Mouse (Mus musculus): Measurements from ENCODE around the gene Emc3. TPM values are rescaled to one million over a fixed set of nuclear protein-coding genes. Genes with fewer than 3 reads are reported as not detected.
A peak's percentile ranks its signal among the peaks of the same experiment; 100 is the strongest.

Emc3 gene
- polyA plus RNA-seq, 1 experiment from 2014 or later = 91.2 TPM

DNA sequence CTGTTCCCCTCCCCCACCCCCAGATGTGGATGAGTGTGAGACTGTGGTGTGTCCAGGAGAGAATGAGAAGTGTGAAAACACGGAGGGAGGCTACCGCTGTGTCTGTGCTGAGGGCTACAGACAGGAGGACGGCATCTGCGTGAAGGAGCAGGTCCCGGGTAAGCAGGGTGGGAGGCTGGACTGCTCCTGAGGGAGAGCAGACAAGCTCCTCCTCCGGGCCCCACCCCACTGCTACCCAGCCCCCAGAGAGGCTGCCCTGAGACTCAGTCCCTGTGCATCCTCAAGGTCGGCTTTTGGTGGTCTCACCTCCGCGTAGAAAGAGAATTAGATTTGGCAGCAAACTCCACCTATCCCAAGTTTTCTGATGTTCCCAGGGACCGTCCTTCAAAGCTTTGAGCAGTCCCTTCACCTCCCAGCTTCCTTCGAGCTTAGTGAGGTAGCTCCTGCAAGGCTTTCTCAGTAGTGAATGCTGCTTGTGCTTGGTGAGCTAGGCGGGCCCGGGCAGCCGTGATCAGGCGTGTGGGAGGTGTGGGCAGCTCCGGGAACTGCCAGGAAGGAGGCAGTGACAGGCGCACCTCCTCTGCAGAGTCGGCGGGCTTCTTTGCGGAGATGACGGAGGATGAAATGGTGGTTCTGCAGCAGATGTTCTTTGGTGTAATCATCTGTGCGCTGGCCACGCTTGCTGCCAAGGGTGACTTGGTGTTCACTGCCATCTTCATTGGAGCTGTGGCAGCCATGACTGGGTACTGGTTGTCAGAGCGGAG, 39.2 kb downstream of the Emc3 start:
- Histone ChIP-seq H3K4me3 (no peak overlapping the region), H3K4me1 (peaks cover 17% of the 10 kb centered on the region), H3K4me2 (replicated peaks) (no peak overlapping the region), H3K36me3 (peaks cover 48% of the 10 kb centered on the region), H3K27me3 (replicated peaks) (peaks cover 11% of the 10 kb centered on the region), H3K9ac (no peak overlapping the region), H3K27ac (no peak overlapping the region), H3K9me3 (no peaks in the 10 kb centered on the region)
- ATAC-seq (ENCODE audit: low FRiP score, low read depth) = no peak
- 83% methylated on average over 24 of the region's 24 CpGs for WGBS

DNA sequence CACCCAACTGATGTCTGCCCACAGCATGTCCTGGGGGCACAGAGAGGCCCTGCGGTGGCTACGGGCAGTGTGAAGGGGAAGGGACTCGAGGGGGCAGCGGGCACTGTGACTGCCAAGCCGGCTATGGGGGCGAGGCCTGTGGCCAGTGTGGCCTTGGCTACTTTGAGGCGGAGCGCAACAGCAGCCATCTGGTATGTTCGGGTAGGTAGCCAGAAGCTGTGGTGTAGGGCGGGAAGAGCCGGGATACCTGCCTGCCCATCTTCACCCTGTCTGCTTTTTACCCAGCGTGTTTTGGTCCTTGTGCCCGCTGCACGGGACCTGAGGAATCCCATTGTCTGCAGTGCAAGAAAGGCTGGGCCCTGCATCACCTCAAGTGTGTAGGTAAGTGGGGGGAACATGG, 42.0 kb downstream of the Emc3 start:
- no peak for ATAC-seq (ENCODE audit: low FRiP score, low read depth)
- 93% methylated on average over 14 of the region's 14 CpGs for WGBS
- Histone ChIP-seq H3K9me3 (no peaks in the 10 kb centered on the region), H3K27me3 (replicated peaks) (no peaks in the 10 kb centered on the region), H3K36me3 (peaks cover 48% of the 10 kb centered on the region), H3K27ac (no peak overlapping the region), H3K4me1 (peaks cover 9% of the 10 kb centered on the region), H3K4me3 (no peak overlapping the region), H3K9ac (no peak overlapping the region), H3K4me2 (replicated peaks) (no peak overlapping the region)

DNA sequence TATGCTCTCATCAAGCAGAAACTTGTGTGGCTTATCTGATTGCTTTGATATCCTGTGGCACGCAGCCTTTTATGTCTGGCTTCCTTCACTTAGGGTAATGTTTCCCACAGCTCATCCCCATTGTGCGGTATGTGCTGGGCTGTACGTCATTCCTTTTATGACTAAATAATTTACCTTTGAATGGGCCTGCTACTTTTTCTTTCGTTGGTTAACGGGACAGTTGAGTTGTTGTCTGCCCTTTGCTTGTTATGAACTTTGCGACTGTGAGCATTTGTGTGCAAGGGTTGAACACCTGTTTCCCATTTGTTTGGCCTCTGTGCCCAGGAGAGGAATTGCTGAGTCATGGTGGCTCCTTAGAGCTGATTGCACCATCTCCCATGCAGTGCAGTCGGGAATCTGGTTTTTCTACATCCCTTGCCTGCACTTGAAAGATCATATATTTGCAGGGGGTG, 44.3 kb downstream of the Emc3 start:
- Histone ChIP-seq H3K4me1 (peaks cover 18% of the 10 kb centered on the region), H3K36me3 (peaks cover 39% of the 10 kb centered on the region), H3K27ac (no peak overlapping the region), H3K4me3 (no peak overlapping the region), H3K9me3 (no peaks in the 10 kb centered on the region), H3K9ac (no peak overlapping the region), H3K27me3 (replicated peaks) (no peaks in the 10 kb centered on the region), H3K4me2 (replicated peaks) (0 out of 2 replicates have a peak overlapping the region, but pooled peaks have one; percentile 5)
- no peak for ATAC-seq (ENCODE audit: low FRiP score, low read depth)
- WGBS = 48% methylated on average over 7 of the region's 7 CpGs

DNA sequence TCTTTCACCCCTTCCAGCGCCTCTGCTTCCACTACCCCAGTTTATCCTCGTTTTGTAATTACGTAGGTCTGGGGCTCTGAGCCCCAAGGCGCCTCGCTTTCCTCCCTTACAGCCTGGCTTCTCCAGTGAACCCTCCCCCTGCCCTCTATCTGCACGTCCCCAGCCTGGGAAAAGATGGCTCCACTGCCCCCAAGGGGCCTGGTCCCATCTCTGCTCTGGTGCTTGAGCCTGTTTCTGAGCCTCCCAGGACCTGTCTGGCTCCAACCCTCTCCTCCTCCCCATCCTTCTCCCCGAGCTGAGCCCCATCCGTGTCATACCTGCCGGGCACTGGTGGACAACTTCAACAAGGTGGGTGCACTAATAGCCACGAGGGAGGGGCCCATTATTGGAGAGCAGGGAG, 47.7 kb downstream of the Emc3 start:
- 12% methylated on average over 10 of the region's 10 CpGs for WGBS
- Histone ChIP-seq H3K36me3 (peaks cover 9% of the 10 kb centered on the region), H3K9ac (peak overlapping the region; percentile 77), H3K27me3 (replicated peaks) (peaks cover 7% of the 10 kb centered on the region; the same call in 1 of the 2 replicates), H3K27ac (peak overlapping the region; percentile 75), H3K4me3 (peak overlapping the region; percentile 63), H3K4me1 (peaks cover 21% of the 10 kb centered on the region), H3K4me2 (replicated peaks) (peak overlapping the region; percentile 66), H3K9me3 (no peaks in the 10 kb centered on the region)
- ATAC-seq (ENCODE audit: low FRiP score, low read depth) = peak; percentile 55

DNA sequence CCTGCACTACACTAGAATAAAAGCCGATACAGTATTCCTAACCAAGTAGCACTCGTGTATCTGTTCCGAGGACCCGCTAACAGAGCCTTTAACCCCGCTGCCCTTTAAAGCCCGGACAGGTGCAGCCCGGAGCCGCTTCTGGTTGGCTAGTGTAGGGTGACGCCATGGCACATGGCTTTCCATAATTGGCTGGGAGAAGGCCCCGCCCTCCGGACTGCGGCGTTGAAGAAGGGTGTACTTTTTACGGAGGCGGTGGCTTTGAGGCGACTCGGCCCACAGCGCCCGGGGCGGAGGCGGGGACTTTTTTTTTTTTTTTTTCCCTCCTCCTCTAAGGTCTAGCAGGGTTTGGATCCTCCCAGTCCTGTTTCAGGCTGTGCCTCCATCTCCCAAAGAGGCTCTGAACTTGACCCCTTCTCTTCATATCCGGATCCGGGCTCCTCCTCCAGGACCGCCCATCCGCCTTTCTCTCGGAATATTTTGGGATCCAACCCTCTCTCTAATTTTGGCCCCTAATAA, 48.3 kb downstream of the Emc3 start, which contains the start of gene Creld1:
TSS of gene Creld1 (plus strand) at position 198 of the 516 bp plus-strand sequence.
- H3K27ac ChIP-seq = peak within 1 kb of the TSS; percentile 75
- H3K4me1 ChIP-seq = peaks cover 21% of the 10 kb centered on the region
- under 1% methylated on average over 26 of the region's 26 CpGs for WGBS
- peak; percentile 98 for ATAC-seq (ENCODE audit: low FRiP score, low read depth)
- H3K4me3 ChIP-seq = peak within 1 kb of the TSS; percentile 63
- peaks cover 4% of the 10 kb centered on the region; the same call in 1 of the 2 replicates for H3K36me3 ChIP-seq
- H3K9me3 ChIP-seq = no peaks in the 10 kb centered on the region
- H3K27me3 ChIP-seq (replicated peaks) = peaks cover 7% of the 10 kb centered on the region; the same call in 1 of the 2 replicates
- H3K9ac ChIP-seq = peak within 1 kb of the TSS; percentile 77
- H3K4me2 ChIP-seq (replicated peaks) = peak within 1 kb of the TSS; percentile 66

DNA sequence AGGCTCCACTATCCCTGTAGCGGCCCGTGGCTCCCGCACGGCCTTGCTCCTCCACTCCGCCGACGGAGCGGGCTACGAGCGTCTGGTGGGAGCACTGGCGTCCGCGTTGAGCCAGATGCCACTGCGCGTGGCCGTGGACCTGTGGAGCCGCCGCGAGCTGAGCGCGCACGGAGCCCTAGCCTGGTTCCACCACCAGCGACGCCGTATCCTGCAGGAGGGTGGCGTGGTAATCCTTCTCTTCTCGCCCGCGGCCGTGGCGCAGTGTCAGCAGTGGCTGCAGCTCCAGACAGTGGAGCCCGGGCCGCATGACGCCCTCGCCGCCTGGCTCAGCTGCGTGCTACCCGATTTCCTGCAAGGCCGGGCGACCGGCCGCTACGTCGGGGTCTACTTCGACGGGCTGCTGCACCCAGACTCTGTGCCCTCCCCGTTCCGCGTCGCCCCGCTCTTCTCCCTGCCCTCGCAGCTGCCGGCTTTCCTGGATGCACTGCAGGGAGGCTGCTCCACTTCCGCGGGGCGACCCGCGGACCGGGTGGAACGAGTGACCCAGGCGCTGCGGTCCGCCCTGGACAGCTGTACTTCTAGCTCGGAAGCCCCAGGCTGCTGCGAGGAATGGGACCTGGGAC, 48.9 kb downstream of the Emc3 start:
- Histone ChIP-seq H3K27me3 (replicated peaks) (peaks cover 7% of the 10 kb centered on the region; the same call in 1 of the 2 replicates), H3K4me3 (peak overlapping the region; percentile 63), H3K4me2 (replicated peaks) (peak overlapping the region; percentile 66), H3K36me3 (no peaks in the 10 kb centered on the region), H3K4me1 (peaks cover 21% of the 10 kb centered on the region), H3K27ac (peak overlapping the region; percentile 75), H3K9ac (peak overlapping the region; percentile 77), H3K9me3 (no peaks in the 10 kb centered on the region)
- peak; percentile 67 for ATAC-seq (ENCODE audit: low FRiP score, low read depth)
- under 1% methylated on average over 65 of the region's 65 CpGs for WGBS

DNA sequence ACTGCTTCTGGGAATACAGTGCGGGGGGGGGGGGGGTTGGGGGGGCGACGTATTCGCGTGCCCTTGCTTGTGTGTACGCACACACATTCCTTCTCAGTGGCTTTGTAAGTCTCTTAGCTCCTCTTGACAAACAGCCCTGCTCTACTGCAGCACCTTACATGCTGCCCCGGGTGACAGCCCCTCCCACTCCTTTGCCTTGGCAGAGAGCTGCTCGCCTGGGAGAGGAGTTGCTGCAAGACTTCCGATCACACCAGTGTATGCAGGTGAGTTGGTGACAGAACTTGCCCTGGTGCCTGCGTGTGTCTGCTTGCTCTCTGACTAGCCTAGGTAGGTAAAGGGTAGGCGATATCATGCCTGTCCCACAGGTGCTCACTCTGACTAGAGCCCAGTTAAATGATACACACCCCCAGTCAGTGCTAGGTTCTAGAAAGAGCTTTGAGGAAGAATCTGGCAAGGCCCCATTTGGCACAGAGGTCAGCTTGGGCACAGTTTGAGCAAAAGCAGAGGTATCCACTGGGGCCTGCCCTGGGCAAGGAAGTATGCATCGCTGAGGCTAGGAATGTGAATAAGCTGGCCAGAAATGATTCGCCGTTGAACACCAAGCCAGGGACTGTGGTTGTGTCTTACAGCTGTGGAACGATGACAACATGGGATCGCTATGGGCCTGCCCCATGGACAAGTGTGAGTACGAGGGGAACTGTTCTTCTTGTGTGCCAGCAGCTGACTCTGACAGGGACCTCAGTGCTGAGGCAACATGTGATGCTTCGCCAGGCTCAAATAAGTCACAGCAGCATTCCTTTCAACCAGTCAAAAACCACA, 50.7 kb downstream of the Emc3 start:
- H3K36me3 ChIP-seq = no peaks in the 10 kb centered on the region
- peaks cover 21% of the 10 kb centered on the region for H3K4me1 ChIP-seq
- ATAC-seq (ENCODE audit: low FRiP score, low read depth) = no peak
- H3K27me3 ChIP-seq (replicated peaks) = peaks cover 7% of the 10 kb centered on the region; the same call in 1 of the 2 replicates
- no peak overlapping the region for H3K9ac ChIP-seq
- H3K4me2 ChIP-seq (replicated peaks) = no peak overlapping the region
- H3K4me3 ChIP-seq = no peak overlapping the region
- 65% methylated on average over 18 of the region's 18 CpGs for WGBS
- no peaks in the 10 kb centered on the region for H3K9me3 ChIP-seq
- H3K27ac ChIP-seq = no peak overlapping the region

DNA sequence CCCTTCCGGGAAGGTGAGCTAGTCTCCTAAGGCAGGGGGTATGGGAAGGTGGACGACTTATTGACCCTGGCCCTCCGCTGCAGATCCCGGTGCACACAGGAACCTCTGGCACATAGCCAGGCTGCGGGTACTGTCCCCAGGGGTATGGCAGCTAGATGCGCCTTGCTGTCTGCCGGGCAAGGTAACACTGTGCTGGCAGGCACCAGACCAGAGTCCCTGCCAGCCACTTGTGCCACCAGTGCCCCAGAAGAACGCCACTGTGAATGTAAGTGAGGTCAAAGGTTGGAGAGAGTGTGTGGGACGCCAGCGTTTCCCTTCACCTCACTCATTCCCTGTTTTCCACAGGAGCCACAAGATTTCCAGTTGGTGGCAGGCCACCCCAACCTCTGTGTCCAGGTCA, 52.5 kb downstream of the Emc3 start:
- no peak overlapping the region for H3K9ac ChIP-seq
- no peak overlapping the region for H3K4me3 ChIP-seq
- no peak overlapping the region for H3K4me2 ChIP-seq (replicated peaks)
- 86% methylated on average over 10 of the region's 10 CpGs for WGBS
- no peaks in the 10 kb centered on the region for H3K36me3 ChIP-seq
- no peaks in the 10 kb centered on the region for H3K9me3 ChIP-seq
- H3K4me1 ChIP-seq = peaks cover 12% of the 10 kb centered on the region
- H3K27ac ChIP-seq = no peak overlapping the region
- peaks cover 10% of the 10 kb centered on the region for H3K27me3 ChIP-seq (replicated peaks)
- ATAC-seq (ENCODE audit: low FRiP score, low read depth) = no peak

DNA sequence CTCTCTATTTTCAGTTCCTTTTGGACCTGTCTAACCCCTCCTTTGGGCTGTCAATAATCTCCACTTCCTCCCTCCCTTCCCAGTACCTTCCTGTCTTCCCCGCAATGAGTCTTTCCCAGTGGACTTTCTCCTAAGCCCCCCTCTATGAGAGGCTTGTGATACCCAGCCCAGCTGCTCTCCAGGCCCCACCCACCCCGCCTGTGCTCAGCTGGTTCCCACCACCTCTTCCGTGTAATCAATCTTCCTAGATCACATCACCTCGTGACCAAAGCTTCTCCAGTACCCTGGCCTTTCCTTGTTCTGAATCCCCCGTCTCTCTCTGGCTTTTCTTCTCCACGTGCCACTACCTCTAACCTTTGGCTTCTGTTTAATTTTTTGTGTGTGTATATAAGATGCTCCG, 54.1 kb downstream of the Emc3 start:
- peak; percentile 45; the same call in 1 of the 2 replicates for ATAC-seq (ENCODE audit: low FRiP score, low read depth)
- no peak overlapping the region for H3K9ac ChIP-seq
- no peak overlapping the region for H3K27ac ChIP-seq
- peaks cover 5% of the 10 kb centered on the region for H3K4me1 ChIP-seq
- H3K4me2 ChIP-seq (replicated peaks) = no peak overlapping the region
- no peak overlapping the region for H3K4me3 ChIP-seq
- no peaks in the 10 kb centered on the region for H3K9me3 ChIP-seq
- H3K27me3 ChIP-seq (replicated peaks) = peaks cover 10% of the 10 kb centered on the region
- no peaks in the 10 kb centered on the region for H3K36me3 ChIP-seq
- WGBS = 41% methylated on average over 7 of the region's 7 CpGs

DNA sequence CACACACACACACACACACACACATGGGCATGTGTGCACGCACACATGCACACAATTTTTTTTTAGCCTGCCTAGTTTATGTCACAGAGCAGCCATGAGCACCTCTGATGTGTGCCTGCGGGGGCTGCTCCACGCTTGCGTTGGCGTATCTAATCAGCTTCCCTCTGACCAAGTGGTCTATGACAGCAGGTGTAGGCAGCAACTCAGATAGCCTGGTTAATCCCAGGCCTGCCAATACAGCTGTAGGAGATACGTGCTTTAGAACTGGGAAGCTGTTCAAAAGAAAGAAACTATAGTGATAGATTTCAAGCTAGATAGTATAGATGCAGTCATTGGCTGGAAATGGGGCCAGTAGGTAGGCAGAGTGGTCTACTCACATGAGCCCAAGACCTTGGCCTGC, 57.7 kb downstream of the Emc3 start:
- Histone ChIP-seq H3K9me3 (no peaks in the 10 kb centered on the region), H3K4me2 (replicated peaks) (no peak overlapping the region), H3K27me3 (replicated peaks) (peaks cover 26% of the 10 kb centered on the region), H3K27ac (no peak overlapping the region), H3K36me3 (no peaks in the 10 kb centered on the region), H3K4me1 (peaks cover 9% of the 10 kb centered on the region), H3K9ac (no peak overlapping the region), H3K4me3 (no peak overlapping the region)
- WGBS = 92% methylated on average over 6 of the region's 6 CpGs
- ATAC-seq (ENCODE audit: low FRiP score, low read depth) = no peak

DNA sequence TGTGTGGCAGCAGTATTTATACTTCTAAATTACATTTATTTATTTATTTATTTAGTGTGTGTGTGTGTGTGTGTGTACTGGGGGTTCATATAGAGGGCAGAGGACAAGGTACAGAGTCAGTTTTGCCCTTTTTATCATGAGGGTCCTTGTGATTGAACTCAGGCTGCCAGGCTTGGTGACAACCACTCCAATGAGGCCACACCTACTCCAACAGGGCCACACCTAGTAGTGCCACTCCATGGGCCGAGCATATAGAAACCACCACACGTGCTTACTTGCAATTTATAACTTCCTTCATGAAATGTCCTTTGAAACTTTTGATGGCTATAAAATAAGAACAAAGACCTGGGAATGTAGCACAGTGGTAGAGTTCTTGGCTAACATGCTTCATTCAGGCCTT, 58.2 kb downstream of the Emc3 start:
- Histone ChIP-seq H3K9ac (no peak overlapping the region), H3K27ac (no peak overlapping the region), H3K4me1 (peaks cover 11% of the 10 kb centered on the region), H3K36me3 (no peaks in the 10 kb centered on the region), H3K4me2 (replicated peaks) (no peak overlapping the region), H3K27me3 (replicated peaks) (peaks cover 26% of the 10 kb centered on the region), H3K9me3 (no peaks in the 10 kb centered on the region), H3K4me3 (no peak overlapping the region)
- 82% methylated on average over 2 of the region's 2 CpGs for WGBS
- no peak for ATAC-seq (ENCODE audit: low FRiP score, low read depth)

DNA sequence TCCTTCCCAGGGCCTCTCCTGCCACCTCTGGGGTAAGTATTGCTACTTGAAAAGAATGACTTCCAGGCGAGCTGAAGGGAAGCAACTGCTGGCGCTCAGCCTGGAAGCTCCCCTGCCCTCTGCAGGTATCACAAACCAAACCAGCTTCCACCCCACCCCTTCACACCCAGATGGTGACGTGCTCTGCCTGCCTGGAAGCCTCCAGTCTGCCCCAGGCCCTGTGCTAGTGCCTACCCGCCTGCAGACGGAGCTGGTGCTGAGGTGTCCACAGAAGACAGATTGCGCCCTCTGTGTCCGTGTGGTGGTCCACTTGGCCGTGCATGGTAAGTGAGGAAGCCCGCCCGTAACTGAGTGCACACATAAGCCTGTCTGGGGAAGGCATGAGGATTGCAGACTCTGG, 59.4 kb downstream of the Emc3 start:
- no peak overlapping the region for H3K4me3 ChIP-seq
- H3K36me3 ChIP-seq = no peaks in the 10 kb centered on the region
- WGBS = 68% methylated on average over 10 of the region's 10 CpGs
- H3K27me3 ChIP-seq (replicated peaks) = peaks cover 26% of the 10 kb centered on the region
- no peak overlapping the region for H3K27ac ChIP-seq
- no peak overlapping the region for H3K4me2 ChIP-seq (replicated peaks)
- H3K9me3 ChIP-seq = no peaks in the 10 kb centered on the region
- ATAC-seq (ENCODE audit: low FRiP score, low read depth) = no peak
- no peak overlapping the region for H3K9ac ChIP-seq
- H3K4me1 ChIP-seq = peaks cover 11% of the 10 kb centered on the region

Measured in neural tube, embryonic 12.5 days (tissue).